Mouse (Mus musculus) midbrain, embryonic 14.5 days (tissue): ENCODE results near the gene Chrne. TPM values are rescaled to one million over a fixed set of nuclear protein-coding genes. Genes with fewer than 3 reads are reported as not detected.

Experiments used
- ATAC-seq: fragments of 200-750 bp; cut with Nextera tagmentation; 2 replicates; pipeline ENCODE4 v1.8.0; 2017; ENCODE audit warnings: moderate number of reproducible peaks, moderate library complexity; ENCODE audit not compliant: low FRiP score, low TSS enrichment
- DNase-seq: peaks from one replicate; pipeline ENCODE4 v3.0.0-alpha.2; 2015
- H3K27ac ChIP-seq: fragments of 300-500 bp; sonication (generic); replicated peaks from 2 replicates; pipeline ENCODE4 v1.5.1; 2014; ENCODE audit warnings: mild to moderate bottlenecking, low read depth, low read length, moderate library complexity
- H3K27me3 ChIP-seq: fragments of 300-500 bp; sonication (generic); 2 replicates; pipeline ENCODE4 v1.6.1; 2014; ENCODE audit warnings: low read length, control low read depth, mixed read lengths; ENCODE audit not compliant: control insufficient read depth, insufficient read depth
- H3K36me3 ChIP-seq: fragments of 300-500 bp; sonication (generic); 2 replicates; pipeline ENCODE4 v1.6.1; 2014; ENCODE audit warnings: low read length, control low read depth; ENCODE audit not compliant: control insufficient read depth, insufficient read depth
- H3K4me1 ChIP-seq: fragments of 300-500 bp; sonication (generic); 2 replicates; pipeline ENCODE4 v1.6.1; 2014; ENCODE audit warnings: mild to moderate bottlenecking, antibody characterized with exemption, low read length, control low read depth; ENCODE audit not compliant: control insufficient read depth, insufficient read depth
- H3K4me2 ChIP-seq: fragments of 300-500 bp; sonication (generic); 2 replicates; pipeline ENCODE4 v1.6.1; 2014; ENCODE audit warnings: mild to moderate bottlenecking, low read length, moderate library complexity
- H3K4me3 ChIP-seq: fragments of 300-500 bp; sonication (generic); replicated peaks from 2 replicates; pipeline ENCODE4 v1.5.1; 2014; ENCODE audit warnings: low read depth, low read length
- H3K9ac ChIP-seq: fragments of 300-500 bp; sonication (generic); replicated peaks from 2 replicates; pipeline ENCODE4 v1.6.1; 2014; ENCODE audit warnings: mild to moderate bottlenecking, low read length, moderate library complexity
- H3K9me3 ChIP-seq: fragments of 300-500 bp; sonication (generic); 2 replicates; pipeline ENCODE4 v1.6.1; 2016; ENCODE audit warnings: low read length, control low read depth, mixed read lengths; ENCODE audit not compliant: control insufficient read depth
- WGBS: fragments of 180-500 bp; shearing (Covaris S2); extraction: QIAGEN DNeasy Blood & Tissue Kit; methylation state at CpG from one replicate; pipeline ENCODE4 v1.1.7; 2014; 5-methylcytosine and 5-hydroxymethylcytosine counted together
- polyA plus RNA-seq: library from polyadenylated mRNA; unstranded; fragments of >200 nt; fragmentation: Nextera tagmentation; extraction: Ambion mirVana; gene quantifications from 2 replicates; pipeline ENCODE4 v1.2.1, GENCODE M21; 2014

Gene Chrne
- polyA plus RNA-seq, 1 experiment from 2014 or later, result not detected

DNA sequence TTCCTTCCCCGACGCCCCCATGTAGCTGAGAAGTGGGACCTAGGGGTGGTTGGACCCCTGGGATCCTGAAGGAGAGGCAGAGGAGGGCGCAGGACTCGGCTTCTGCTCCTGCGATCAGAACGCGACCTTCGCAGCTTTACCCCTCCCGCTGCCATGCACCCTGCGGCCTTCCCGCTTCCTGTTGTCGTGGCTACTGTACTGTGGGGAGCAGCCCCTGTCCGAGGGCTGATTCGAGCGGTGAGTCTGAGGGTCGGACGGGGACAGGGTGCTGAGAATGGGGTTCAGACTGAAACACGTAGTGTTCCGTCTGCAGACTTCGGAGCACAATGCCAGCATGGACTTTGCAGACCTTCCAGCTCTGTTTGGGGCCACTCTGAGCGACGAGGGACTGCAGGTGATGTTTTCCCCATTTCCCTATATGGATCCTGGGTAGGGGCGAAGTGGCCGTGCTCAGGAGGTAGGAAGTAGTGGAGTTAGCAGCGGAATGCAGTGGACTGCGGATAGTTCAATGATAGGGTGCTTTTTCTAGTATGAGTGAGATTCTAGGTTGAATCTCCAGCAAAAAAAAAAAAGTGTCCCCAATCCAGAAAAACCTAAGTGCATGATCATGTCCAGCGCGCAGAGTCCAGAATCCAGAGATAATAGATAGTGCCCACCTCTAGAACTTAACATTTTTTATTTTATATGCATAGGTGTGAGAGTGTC, 28.9 kb upstream of the Chrne start:
- DNase-seq, result no peak
- Histone ChIP-seq H3K27ac (peak overlapping the region; percentile 95), H3K4me2 (peak overlapping the region; percentile 100), H3K36me3 (peaks cover 51% of the 10 kb centered on the region), H3K4me1 (peaks cover 37% of the 10 kb centered on the region), H3K4me3 (peak overlapping the region; percentile 70), H3K9me3 (no peaks in the 10 kb centered on the region), H3K9ac (peak overlapping the region; percentile 80), H3K27me3 (no peaks in the 10 kb centered on the region)
- ATAC-seq, result peak; percentile 5; the same call in 1 of the 2 replicates
- 4% methylated on average over 28 of the region's 28 CpGs for WGBS

DNA sequence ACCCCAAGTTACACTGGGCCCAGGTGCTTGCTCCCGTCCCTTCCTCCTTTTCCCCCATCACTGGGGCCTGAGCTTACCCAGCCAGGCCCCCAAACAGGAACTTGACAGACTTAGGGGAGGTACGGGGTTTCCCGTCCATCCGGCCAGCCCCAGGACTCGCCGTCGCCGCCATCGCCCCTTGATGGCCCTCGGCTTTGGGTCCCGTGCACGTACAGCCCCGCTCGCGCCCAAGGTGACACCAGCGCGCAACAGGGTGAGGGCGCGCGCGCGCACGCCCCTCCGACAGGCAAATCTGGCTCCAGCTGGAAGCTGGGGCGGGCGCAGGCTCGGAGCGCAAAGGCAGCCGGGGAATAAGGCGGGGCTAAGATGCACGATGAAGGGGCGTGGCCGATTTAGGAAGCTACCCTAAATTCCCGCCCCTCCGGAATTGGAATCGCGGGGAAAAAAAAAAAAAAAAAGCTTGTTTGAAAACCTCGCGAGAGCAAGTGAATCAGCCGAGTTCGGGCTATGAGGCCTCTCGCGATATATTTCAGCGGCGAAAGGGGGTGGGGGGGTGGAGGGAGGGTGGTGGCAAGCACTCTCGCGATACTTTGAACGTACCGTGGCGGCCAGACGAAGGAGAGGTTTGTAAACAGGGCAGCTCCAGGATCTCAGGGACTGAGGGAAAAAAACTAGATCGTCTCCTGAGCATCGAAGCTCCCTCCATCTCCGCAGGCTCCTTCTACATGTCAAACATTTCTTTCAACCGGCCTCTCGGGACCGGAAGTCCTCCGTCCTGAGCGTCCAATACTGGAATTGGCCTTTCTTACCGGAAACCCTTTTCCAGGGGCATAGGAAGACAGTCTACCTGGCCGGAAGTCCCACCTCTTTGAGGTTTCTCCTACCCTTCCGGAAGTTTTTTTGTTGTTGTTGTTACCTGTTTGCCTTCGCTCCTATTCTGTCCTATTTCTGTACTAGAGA, 28.0 kb upstream of the Chrne start, which contains the start of the genes Rnf167 and Slc25a11:
Gene Rnf167 (plus strand): TSS at position 545 of the 960 bp plus-strand sequence.
Gene Slc25a11 (minus strand): TSS at position 789 of the 960 bp plus-strand sequence.
- no peaks in the 10 kb centered on the region for H3K27me3 ChIP-seq
- peak within 1 kb of the TSS; percentile 100 for H3K4me2 ChIP-seq
- no peaks in the 10 kb centered on the region for H3K9me3 ChIP-seq
- ATAC-seq, result peak; percentile 92
- DNase-seq, result peak; percentile 100
- H3K27ac ChIP-seq, result peak within 1 kb of the TSS; percentile 95
- peak within 1 kb of the TSS; percentile 91 for H3K9ac ChIP-seq
- peak within 1 kb of the TSS; percentile 70 for H3K4me3 ChIP-seq
- WGBS, result under 1% methylated on average over 63 of the region's 63 CpGs
- peaks cover 45% of the 10 kb centered on the region for H3K36me3 ChIP-seq
- H3K4me1 ChIP-seq, result peaks cover 28% of the 10 kb centered on the region

DNA sequence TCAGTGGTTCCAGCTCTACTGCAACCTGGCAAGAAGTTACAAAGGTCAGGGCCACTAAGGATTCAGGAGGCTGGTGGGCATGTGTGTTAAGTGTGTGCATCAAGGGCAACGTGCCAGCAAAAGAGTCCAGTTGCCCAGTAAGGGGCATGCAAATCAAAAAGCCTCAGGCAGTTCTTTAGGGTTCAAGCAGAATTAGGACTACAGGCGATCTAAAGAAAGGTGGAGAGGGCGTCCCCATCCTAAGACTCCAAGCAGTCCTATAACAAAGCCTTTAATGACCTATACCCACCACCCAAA, 27.2 kb upstream of the Chrne start:
- H3K27me3 ChIP-seq, result no peaks in the 10 kb centered on the region
- H3K27ac ChIP-seq, result peak overlapping the region; percentile 95
- H3K9me3 ChIP-seq, result no peaks in the 10 kb centered on the region
- H3K4me2 ChIP-seq, result peak overlapping the region; percentile 92
- H3K4me3 ChIP-seq, result peak overlapping the region; percentile 70
- H3K9ac ChIP-seq, result peak overlapping the region; percentile 91
- peaks cover 37% of the 10 kb centered on the region for H3K36me3 ChIP-seq
- ATAC-seq (no peak), DNase-seq (peak; percentile 25)
- WGBS, result 13% methylated on average over 3 of the region's 3 CpGs
- peaks cover 27% of the 10 kb centered on the region for H3K4me1 ChIP-seq

DNA sequence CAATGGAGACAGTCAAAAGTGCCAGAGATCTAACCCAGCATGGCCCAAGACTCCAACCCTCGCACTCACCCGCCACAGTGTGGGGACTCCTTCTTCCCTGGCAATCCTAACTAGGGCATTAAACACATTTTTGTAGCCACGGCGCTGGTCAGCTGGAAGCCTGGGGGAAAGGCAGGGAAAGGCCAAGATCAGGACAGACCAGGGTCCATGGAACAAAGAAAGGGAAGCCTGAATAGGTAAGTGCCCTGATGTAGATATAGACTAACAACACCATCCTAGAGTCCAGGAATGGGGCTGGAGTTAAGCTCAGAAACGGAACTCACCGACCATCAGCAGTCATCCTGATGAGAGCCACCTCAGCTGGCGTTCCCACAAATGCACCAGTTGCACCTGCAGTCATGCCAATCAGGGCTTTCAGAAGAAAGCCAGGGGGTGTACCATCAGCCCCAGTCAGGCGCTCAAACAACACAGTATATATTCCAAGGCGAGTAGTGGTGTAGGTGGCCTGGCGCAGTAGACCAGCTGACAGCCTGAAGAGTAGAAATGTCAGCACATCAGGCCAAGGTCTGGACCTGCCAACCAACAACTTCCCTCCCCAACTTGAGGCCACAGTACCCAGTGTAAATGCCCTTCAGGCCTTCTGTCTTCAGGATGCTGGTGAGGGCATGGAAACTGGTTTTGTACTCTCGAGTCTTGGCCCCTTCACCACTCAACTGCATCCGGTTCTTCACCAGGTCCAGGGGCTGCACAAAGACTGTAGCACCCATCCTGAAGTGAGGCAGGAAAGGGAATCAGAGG, 26.6 kb upstream of the Chrne start:
- Histone ChIP-seq H3K4me1 (peaks cover 27% of the 10 kb centered on the region), H3K9me3 (no peaks in the 10 kb centered on the region), H3K4me3 (peak overlapping the region; percentile 70), H3K27me3 (no peaks in the 10 kb centered on the region), H3K27ac (peak overlapping the region; percentile 95; the same call in 1 of the 2 replicates), H3K36me3 (peaks cover 32% of the 10 kb centered on the region), H3K9ac (peak overlapping the region; percentile 91), H3K4me2 (peak overlapping the region; percentile 92)
- no peak for DNase-seq
- no peak for ATAC-seq
- WGBS, result 89% methylated on average over 12 of the region's 12 CpGs

DNA sequence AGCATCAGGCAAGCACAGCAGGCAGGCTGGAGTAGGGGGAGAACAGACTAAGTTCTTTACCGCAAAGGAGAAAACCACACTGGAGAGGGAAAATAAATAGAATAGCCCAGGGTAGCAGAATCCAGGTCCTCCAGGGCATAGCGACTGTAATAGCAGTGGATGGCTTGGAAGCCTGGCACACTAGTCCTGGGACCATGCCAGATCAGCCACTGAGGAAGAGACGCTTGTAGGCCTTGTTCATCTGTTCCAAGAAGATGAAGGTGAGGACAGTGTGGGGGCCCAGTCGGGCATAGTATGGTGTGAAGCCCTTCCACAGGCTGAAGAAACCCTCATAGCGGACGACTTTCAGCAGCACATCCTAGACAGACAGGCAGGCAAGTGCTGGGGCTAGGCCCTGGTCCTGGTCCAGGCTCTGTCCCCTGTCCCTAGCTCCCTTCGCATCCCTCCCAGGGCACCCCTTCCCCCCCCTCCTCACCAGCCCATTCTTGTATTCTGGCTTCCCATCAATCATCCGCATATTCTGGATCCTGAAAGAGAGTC, 25.6 kb upstream of the Chrne start:
- H3K4me1 ChIP-seq, result peaks cover 27% of the 10 kb centered on the region
- DNase-seq, result no peak
- no peaks in the 10 kb centered on the region for H3K9me3 ChIP-seq
- no peaks in the 10 kb centered on the region for H3K27me3 ChIP-seq
- H3K27ac ChIP-seq, result no peak overlapping the region
- ATAC-seq, result no peak
- H3K4me3 ChIP-seq, result no peak overlapping the region
- 95% methylated on average over 8 of the region's 8 CpGs for WGBS
- no peak overlapping the region for H3K9ac ChIP-seq
- no peak overlapping the region for H3K4me2 ChIP-seq
- peaks cover 21% of the 10 kb centered on the region for H3K36me3 ChIP-seq

DNA sequence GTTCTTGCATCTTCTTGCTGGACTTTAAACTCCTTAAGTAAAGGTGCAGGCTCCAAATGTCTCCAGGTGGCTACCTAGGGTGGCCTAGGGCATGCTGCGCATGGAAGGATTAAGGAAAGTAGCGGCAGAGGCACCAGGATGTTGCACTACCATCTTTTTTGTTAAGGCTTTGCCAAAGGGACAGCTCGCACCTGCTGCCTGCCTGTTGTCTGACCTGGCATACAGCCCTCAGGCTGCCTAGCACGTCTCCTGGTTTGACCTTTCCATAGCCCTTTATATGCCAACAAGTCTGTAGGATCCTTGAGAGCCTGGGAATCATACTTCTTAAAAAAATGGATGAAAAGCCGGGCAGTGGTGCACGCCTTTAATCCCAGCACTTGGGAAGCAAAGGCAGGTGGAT, 24.0 kb upstream of the Chrne start:
- Histone ChIP-seq H3K9me3 (no peaks in the 10 kb centered on the region), H3K4me1 (peaks cover 15% of the 10 kb centered on the region), H3K27me3 (no peaks in the 10 kb centered on the region), H3K27ac (no peak overlapping the region), H3K36me3 (peaks cover 12% of the 10 kb centered on the region), H3K4me2 (no peak overlapping the region), H3K4me3 (no peak overlapping the region), H3K9ac (no peak overlapping the region)
- DNase-seq, result no peak
- WGBS, result 91% methylated on average over 6 of the region's 6 CpGs
- no peak for ATAC-seq

DNA sequence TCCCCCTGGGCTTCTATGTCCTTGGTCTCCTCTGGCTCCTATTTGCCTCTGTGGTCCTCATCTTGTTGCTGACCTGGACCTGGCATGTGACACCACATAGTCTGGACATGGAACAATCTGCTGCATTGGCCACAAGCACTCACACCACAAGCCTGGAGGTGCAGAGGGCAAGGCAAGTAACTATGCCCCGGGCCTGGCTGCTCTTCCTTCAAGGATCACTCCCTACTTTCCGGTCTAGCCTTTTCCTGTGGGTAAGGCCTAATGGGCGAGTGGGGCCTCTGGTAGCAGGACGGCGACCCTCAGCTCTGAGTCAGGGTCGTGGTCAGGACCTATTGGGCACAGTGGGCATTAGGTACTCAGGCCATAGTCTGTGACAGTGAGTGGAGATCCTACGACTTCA, 22.2 kb upstream of the Chrne start:
- Histone ChIP-seq H3K9me3 (no peaks in the 10 kb centered on the region), H3K4me2 (no peak overlapping the region), H3K27me3 (no peaks in the 10 kb centered on the region), H3K27ac (no peak overlapping the region), H3K4me1 (peaks cover 11% of the 10 kb centered on the region), H3K4me3 (no peak overlapping the region), H3K9ac (no peak overlapping the region), H3K36me3 (peaks cover 12% of the 10 kb centered on the region)
- WGBS, result 87% methylated on average over 7 of the region's 7 CpGs
- ATAC-seq, result no peak
- DNase-seq, result no peak

DNA sequence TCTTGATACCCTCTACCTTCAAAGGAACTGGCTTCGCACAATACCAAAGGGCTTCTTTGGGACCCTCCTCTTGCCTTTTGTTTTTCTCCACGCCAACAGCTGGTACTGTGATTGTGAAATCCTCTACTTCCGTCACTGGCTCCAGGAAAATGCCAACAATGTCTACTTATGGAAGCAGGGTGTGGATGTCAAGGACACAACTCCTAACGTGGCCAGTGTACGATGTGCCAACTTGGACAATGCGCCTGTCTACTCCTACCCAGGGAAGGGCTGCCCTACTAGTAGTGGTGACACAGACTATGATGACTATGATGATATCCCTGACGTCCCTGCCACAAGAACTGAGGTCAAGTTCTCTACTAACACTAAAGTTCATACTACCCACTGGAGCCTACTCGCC, 21.0 kb upstream of the Chrne start:
- DNase-seq (no peak), ATAC-seq (no peak)
- Histone ChIP-seq H3K9me3 (no peaks in the 10 kb centered on the region), H3K4me2 (no peak overlapping the region), H3K27ac (no peak overlapping the region), H3K36me3 (peaks cover 12% of the 10 kb centered on the region), H3K4me1 (no peaks in the 10 kb centered on the region), H3K4me3 (no peak overlapping the region), H3K27me3 (no peaks in the 10 kb centered on the region), H3K9ac (no peak overlapping the region)
- WGBS, result 91% methylated on average over 8 of the region's 8 CpGs
